Mouse (Mus musculus) layer of hippocampus, adult 11-12 months (tissue): Measurements from ENCODE around the gene Chd3.

ENCODE experiments used
- DNase-seq: peaks from one replicate; pipeline ENCODE4 v3.0.0; 2022; ENCODE audit warnings: low spot score

Gene Chd3

DNA sequence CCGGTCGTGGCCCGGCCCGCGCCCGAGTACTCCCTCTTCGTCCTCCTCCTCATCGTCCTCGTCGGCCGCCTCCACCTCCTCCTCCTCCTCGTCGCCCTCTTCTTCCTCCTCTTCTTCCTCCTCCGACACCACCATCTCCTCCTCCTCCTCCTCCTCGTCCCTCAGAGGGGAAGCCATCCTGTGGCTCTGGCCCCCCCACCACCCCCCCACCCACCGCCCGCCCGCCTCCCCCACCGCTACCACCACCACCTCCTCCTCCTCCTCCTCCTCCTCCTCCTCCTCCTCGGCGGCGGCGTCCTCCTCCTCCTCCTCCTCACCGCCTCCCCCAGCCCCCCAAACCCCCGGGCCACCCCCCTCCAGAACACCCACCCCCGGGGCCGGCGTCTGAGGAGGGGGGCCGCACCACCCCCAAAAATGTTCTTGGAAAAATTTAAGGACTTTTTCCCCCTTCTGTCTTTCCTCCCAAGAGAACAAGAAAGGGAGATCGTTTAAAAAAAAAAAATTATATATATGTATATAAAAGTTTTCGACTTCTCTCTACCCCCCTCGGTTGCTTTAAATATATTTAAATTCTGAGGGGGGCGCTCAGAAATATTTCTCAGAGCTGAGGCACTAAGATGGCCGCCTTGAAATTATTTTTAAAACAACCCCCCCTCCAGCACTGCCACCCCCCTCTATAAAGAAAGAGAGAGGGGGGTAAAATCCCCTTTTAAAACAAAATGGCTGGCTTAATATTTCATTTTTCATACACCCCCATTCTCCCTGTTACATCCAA lies at the start of gene Chd3:
Gene Chd3, minus strand, starts transcription at position 192 of the 775 bp plus-strand sequence.
- no peak for DNase-seq

DNA sequence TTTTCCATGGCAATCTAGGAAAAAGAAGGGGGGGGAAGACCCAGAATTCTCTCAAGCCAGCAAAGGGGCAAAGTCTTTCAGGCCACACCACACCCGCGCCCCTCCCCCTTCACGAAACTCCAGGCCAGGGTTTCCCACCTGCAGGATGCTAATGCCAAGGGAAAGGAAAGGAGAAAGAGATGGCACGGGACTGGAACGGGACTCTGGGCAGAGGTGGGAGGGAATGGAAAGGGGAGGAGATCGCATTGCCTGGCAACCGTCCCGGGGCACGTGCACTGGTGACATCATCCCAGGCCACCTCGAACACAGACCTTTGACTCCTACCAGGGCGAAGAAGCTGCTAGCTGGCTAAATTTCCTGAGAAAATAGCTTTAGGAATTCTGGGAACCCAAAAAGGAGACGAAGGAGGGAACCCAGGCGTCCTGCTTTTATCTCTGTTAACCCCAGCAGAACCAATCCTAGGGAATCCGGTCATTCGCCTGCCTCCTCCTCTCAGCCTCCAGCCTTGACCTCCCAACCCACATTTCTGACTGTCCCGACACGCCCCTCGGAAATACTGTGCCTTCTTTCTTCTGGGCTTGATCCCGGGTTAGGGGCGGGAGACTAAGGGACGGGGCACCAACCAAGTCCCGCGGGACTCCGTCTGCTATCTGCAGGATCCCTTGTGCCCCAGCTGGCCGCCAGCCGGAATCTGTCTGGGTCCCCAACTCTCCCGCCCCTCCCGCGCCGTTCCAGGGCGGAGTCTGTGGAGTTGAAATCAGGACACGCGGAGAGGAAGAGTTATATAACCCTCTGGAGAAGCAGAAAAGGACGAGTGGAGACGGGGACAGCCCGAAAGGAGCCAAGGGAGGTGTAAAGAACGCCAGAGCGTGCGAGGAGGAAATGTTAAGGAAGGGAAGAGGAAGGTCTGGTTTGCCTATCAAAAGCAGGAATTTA lies 48.5 kb upstream of the Chd3 start:
- peak; percentile 88 for DNase-seq

DNA sequence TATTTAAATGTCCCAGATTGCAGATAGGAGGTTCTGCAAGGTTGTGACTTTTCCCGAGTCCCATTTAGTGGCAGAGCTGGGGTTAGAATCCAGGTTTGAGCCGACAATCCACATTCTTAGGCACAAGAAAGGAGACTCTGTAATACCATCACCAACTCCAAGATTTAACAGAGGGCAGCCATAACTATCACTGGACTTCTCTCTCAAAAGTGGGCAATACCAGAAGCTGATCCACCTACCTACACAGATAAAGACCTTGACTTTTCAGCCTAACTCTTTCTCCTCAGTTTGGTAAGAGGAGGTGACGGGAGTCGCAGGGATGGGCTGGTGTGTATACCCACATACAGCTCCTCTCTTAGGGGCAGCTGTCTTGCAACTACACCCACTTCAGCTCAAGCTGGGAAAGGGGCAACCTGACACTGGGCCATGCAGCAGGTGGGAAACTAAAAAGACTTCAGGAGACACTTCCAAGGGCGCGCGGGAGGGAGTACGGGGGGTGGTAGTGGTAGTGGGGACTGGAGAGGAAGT lies 47.8 kb upstream of the Chd3 start:
- DNase-seq, result no peak

DNA sequence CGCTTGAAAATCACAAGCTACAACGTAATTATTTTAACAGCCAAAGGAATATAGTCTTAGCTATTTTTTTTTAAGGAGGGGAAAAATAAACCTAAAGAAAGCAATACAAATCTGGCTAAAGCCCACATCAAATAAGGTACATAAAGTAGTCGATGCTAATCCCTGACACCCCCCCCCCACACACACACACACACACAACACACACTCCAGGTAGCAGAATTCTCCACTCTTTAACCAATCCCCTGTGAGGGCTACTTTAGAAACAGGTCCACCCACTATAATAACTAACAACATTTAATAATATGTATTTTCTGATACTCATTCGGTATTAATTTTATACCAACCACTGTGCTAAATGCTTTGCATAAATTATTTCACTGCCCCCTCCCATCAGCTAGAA lies 47.3 kb upstream of the Chd3 start:
- DNase-seq, result no peak

DNA sequence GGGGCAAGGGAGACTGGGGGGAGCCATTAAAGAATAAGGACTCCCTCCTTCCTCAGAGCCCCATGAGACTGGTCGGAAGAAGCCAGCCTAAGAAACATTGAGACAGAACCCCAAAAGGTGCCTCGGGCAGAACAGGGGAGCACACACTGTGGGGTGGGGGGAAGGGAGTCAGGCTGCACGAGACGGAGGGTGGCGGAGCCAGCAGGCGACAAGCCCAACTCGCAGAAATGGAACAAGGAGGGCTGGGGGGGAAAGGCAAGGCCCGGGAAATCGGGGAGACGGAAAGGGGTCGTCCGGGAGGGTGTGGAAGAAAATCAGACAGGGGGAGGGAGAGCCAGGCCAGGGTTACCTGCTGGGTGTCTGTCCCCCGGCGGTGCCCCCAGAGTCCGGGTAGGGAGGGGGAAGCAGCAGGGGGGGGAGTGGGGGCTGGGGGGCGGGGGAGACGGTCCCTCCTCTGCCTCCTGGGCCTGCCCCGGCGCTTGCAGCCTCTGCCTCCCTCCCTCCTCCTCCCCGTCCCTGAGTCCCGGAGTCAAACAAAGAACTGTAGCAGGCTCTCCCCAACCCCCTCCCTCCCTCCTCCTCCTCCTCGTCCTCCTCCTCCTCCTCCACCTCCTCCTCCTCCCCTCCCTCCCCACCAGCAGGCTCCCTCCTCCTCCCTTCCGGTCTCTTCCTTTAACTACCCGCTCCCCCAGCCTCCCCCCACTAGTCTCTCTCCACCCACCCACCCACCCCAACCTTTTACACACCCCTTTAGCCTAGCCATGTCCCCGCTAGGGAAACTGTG lies 46.7 kb upstream of the Chd3 start:
- DNase-seq, result no peak

DNA sequence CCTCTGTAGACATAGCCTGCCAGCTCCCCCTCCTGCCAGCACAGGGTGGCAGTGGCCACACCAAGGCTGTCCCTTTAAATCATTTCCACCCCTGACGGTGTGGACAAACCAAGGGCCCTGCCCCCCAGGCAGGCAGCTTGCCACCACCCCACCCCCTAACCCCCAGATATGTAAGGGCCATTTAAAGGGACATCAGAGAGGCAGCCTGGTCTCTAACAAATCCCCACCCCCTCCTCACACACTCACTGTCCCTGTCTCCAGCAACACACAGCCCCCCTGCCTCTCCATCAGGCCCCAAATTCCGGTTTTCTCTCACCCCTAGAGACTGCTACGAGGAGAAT lies 46.1 kb upstream of the Chd3 start:
- DNase-seq, result no peak

DNA sequence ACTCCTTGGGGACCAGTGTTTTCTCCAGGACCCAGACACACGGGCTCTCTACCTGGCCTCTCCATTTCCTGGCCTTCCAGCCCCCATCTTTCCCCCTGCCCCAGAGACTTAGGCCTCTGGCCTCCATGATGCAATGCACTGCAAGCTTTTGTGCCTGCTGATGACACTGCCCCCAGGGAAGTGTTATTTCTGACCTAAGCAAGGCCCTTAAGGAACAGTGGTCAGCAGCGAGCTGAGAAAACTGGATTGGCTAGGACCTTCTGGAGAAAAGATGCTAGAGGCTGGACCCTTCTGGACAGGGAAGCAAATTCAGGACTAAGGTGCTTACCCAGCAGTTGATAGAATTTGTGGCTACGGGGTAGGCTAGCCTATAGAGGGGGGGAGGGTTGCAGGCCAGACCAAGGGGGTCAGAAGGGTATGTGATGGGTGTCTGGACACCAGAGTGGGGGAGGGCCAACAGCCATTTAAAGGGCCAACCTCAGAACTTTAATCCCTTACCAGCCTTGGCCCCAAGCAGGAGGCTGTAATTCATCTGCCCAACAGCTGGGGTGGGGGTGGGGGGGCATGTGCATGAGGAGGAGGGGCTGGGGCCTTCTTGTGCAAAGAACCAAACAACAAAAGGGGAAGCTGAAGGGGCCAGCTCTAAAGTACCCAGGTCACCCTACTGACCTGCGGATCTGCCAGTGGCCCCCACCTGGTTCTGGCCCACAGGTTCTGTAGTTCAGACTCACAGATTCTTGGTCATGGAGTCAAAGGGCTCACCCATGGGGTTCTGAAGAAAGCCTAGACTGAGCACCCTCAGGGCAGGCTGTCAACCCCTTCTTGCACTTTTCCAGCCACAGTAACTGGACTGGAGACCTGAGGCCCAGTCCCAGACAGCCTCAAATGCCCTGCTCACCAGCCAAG lies 45.5 kb upstream of the Chd3 start:
- no peak for DNase-seq

DNA sequence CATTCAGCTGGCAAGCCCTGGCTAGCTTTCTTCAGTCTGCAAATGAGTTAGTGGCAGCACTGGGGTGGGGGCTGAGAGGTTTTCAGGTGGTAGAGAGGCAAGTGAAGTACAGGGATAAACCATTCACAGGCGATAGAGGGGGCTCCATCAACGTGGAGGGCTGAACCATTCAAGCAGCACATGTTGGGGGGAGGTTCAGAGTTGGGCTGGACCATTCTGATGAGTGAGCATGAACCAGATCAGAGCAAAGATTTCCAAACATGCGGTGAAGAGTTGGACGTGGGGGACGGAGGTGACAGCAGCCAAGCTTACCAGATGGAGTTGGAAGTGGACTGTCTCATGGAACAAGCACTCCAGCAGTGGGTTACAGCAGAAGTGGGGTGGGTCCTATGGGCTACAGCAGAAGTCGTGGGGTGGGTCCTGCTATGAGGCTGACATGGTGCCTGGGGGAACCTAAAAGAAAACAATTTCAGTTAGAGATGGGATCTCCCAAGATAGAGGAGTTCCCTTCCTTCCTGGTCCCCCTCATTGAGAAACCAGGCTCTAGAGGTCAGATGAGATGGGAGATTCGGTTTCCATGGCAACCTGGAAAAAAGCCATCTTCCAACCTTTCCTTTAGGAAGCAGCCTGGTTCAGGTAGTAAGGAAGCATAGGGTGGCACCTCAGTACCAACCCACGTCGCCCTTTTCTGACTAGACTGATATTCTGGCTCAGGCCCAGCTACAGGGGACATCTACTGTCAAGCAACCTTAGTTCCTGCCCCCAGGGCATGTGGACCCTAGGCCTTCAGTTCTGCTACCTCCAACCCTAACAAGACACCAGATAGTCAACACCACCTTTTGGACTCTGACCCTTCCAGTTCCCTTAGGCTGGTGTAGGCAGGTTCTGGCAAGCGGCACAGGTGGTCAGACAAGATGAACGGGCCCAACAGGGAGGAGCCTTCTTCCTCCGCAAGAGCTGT lies 44.3 kb upstream of the Chd3 start, which contains the start of gene Kdm6b:
Gene Kdm6b, minus strand, starts transcription at position 455 of the 961 bp plus-strand sequence.
- peak; percentile 74 for DNase-seq

DNA sequence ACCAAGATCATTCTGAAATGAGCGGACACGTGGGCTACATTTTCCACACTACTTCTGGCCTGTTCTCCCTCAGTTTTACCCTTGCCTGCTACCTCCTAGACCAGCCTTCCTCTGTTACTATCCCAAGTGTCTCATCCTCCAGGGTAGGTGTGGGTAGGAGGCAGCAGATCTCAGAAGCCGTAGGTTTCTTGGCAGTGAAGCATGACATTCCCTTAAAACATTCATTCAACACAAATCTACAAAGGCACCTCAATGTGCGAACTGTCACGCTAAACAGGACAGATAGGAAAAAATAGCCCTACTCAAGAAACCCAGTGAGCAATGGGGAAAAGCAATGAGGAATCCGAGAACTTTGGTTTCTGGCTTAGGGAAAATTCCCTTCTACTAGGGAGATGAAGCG lies 43.3 kb upstream of the Chd3 start:
- DNase-seq, result no peak

DNA sequence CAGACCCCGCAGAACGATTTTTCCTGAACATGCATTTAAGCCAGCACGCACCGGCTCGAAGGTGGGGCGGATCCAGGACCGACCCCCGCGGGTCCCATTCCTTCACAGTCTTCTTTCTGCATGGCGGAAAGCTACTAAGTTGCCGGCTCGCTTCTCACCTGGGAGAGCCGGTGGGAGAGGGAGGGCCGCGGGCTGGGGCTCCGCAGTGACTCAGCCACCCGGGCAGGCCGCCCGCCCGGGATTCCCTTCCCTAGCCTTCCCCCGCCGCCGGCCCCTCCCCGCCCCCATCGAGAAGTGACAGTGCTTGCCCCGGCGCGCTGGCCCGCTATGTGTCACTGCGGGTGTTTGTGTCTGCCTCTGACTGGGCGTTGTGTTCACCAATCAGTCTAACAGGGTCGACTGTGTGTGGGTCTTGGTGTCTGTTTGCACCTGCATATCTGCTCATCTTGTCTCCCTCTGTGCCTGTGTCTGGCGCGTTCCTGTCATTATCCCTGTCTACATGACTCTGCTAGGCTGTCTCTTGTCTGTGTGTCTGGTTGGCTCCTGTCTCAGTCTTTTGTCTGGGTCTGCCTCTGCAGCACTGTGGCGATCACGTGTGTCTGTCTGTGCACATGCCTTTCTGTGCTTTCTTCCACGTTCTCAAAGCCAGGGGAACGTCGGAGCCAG lies 42.5 kb upstream of the Chd3 start:
- no peak for DNase-seq

DNA sequence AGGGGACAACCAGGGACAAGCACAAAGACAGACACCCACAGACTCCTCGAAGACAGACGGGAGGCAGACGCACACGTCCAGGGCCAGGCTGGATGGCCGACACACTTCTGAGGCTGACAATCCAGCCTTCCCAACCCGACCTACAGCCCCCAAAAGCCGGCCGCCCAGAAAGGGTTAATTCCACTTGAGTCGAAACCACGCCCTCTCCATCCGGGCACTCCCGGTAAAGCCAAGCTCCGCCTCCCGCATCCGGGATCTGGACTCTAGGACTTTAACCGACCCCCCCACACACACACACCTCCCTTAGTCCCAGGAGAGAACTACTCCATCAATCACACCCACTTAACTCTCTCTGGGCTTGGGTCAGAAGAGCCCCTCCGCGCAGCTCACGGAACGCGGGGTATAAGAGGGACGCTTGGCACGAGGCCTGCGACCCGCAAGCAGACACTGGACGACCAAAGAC lies 41.9 kb upstream of the Chd3 start:
- peak; percentile 95 for DNase-seq

DNA sequence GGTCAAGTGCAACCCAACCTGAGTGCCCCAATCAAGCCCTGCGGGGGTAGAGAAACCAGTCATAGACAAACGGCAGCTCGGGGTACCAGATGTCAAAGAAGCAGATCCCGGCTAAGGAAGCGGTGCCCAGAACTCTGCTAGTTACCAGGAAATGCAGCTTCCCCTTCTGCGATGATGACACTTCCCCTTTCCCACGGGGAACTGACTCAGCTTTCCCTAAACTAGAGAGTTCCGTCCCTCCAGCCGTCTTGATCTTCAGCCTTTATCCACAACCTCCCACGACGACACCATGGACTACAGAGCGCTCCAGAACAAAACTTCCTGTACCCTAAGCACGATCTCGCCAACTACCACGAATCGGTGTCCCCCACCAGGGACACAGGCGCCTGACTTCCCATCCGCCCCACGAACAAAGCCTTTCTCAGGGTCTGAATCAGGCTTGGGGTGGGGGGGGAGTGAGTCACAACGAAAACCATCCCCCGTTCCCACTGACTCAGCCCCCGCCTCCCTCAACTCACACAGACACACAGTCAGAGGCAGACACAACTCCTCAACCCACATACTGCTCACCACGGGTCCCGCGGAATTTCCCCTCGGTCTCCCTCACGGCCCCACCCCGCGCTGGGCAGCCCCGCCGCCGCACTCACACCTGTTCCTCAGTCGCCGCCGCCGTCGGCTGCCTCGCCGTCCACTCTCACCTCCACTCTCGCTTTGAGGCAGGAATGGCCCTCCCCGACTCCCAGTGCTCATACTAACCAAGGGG lies 41.3 kb upstream of the Chd3 start:
- peak; percentile 70 for DNase-seq

DNA sequence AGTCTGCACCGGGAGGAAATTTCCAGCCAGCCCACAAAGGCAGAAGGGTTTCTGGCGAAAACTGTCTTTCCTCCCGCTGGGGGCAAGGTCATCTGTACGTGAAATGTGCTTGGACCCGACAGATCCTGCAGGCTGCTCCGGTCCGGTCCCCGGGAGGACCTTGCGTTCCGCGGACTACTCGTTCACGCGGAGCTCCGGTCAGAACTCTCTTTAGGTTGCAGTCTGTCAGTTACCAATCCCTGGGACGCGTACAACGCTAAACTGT lies 40.8 kb upstream of the Chd3 start:
- no peak for DNase-seq

DNA sequence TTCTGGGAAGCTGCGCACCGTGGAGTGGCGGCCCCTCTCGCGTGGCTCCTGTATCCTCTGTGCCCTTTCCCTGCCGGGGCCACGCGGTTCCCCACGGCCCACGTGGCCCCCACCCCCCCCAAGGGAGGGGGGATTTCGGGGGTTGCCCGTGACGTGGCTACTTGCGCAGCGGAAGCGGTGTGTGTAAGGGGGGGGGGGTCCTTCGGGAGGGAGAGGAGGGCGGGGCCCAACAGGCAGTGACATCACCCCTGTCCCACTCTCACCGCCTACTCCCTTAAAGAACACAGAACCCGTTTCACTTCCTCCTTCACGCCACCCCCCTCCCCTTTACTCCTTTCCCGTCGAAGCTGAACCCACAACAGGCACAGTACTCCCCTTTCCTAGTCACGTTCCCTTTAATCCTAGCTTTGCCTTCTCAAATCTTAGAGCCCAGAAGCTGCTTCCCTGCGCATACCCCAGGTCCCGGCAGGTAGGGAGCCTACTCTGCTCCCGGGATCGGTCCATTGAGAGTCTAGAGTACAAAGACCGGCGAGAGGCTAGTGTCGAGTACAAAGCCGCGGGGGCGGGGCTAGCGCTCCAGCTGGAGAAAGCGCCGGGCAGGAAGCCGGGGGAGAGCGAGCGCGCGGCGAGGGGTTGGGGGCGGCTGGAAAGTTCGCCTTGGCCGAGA lies 40.3 kb upstream of the Chd3 start:
- peak; percentile 77 for DNase-seq

DNA sequence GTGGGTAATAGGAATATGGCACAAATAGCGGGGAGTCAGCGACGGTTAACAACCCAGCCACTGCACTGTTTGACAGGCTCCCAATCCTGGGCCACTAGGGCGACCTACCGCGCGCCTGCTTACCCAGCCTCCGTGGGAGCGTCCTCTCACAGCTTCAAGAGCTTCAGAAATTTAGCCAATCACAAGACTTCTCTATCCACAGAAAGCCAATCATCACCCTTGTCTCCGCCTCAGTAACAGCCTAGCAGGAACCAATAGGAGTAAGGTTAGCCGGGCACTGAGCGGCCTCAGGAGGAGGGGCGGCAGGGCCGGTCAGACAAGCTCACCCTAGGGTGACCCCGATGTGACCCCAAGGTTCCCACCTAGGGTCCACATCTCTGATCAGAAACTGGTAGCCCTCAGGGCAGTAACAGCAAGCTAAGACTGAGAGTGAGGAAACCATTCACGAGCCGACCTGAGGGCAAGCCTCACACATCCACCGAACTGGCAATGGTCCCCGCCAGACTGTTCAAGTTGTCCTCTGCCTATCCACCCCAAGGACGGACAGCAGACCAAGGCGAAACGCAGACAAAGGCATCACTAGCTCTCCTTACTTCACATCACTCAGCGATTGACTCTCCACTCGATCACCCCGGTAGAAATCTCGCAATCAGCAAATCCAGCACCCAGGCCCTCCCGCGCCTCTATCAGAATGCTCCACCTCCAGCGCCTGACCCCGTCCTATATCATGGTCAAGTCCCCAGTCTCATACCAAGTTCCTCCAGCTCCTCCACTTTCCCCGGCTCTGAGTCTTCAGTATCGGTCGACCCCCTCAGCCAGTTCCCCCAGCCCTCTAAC lies 39.6 kb upstream of the Chd3 start:
- DNase-seq, result peak; percentile 88

DNA sequence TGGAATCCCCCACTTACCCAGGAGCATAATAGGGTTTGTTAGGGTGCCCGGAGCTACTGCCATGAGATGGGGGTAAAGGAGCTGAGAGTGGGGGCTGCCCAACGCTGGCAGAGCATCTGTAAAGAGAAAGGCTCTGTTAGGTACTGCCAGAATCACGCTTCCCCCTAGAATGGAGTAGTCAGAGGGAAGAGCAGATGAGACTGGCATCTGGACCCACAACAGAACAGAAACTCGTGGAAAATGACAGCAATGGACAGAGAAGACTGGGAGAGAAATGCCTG lies 38.5 kb upstream of the Chd3 start:
- no peak for DNase-seq
